Mouse (Mus musculus) erythroblast, embryonic 14.5 days (primary cell): ENCODE data around the gene Ppt2. TPM values are rescaled to one million over a fixed set of nuclear protein-coding genes. Genes with fewer than 3 reads are reported as not detected.

Source experiments
- H3K27me3 ChIP-seq: 2 replicates; pipeline ENCODE4 v1.6.1; 2012; ENCODE audit warnings: inconsistent platforms; ENCODE audit not compliant: control insufficient read depth
- H3K36me3 ChIP-seq: 2 replicates; pipeline ENCODE4 v1.6.1; 2012; ENCODE audit warnings: mild to moderate bottlenecking, inconsistent platforms; ENCODE audit not compliant: control insufficient read depth
- H3K4me1 ChIP-seq: 2 replicates; pipeline ENCODE4 v1.6.1; 2012; ENCODE audit warnings: inconsistent platforms; ENCODE audit not compliant: control insufficient read depth
- H3K4me3 ChIP-seq: replicated peaks from 2 replicates; pipeline ENCODE3; 2012; ENCODE audit warnings: moderate library complexity, mild to moderate bottlenecking, inconsistent platforms
- H3K9me3 ChIP-seq: 2 replicates; pipeline ENCODE4 v1.6.1; 2012; ENCODE audit warnings: low read length, inconsistent platforms, mixed read lengths; ENCODE audit not compliant: control insufficient read depth
- GATA1 ChIP-seq: IDR thresholded peaks from 2 replicates; pipeline ENCODE4 v1.6.1; 2012; ENCODE audit warnings: low read length, inconsistent platforms, mixed read lengths
- TAL1 ChIP-seq: IDR thresholded peaks from 3 replicates; pipeline ENCODE4 v1.6.1; 2012; ENCODE audit warnings: low read length, inconsistent platforms, mixed read lengths
- polyA plus RNA-seq: library from polyadenylated mRNA; stranded (reverse); fragments of >175 nt; gene quantifications from 2 replicates; pipeline ENCODE4 v1.2.3, GENCODE M21; 2012

The Ppt2 gene
- polyA plus RNA-seq, 1 experiment = 1.7 TPM

DNA sequence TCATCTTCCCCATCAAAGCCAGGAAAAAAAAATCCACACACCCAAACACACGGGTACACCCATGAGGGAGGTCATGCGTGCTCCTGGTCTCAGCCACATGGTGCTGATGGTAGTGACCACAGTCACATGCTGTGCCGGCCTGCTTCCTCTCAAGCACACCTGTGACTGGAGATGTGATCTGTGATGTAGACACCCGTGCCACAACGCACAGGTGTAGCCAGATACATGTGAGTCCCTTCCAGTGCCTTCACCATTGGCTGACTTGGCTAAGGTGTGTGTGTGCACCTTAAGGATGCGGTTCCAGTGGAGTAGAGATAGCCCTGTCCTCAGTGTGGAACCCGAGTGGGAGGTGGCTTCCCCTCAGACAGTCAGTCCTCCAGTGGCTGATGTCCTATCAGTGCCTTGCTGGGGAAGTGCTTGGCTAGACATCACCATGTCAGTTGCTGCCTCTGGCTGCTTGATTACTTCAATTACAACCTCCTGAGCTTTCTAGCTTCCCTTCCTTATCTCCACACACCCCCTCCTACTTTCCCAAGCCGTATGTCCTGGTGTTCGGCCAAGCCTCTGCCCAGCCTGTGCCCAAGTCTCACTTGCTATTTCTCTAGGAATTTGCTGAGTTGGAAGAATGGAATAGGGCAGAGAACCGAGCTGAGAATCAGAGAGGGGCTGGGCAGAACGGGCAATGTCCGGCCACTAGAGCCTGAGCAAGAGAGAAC is 31.0 kb upstream of the Ppt2 start:
- TF ChIP-seq TAL1 (0 out of 3 replicates have a peak, but pooled peaks have one; percentile 18), GATA1 (no peak)
- Histone ChIP-seq H3K9me3 (no peaks in the 10 kb centered on the region), H3K4me1 (peaks cover 10% of the 10 kb centered on the region), H3K36me3 (peaks cover 6% of the 10 kb centered on the region), H3K4me3 (no peak overlapping the region), H3K27me3 (peaks cover 58% of the 10 kb centered on the region)

- peaks cover 58% of the 10 kb centered on the region for H3K27me3 ChIP-seq
- no peaks in the 10 kb centered on the region for H3K9me3 ChIP-seq
- H3K4me3 ChIP-seq = no peak overlapping the region
- H3K4me1 ChIP-seq = peaks cover 10% of the 10 kb centered on the region
- H3K36me3 ChIP-seq = peaks cover 11% of the 10 kb centered on the region
- TF ChIP-seq TAL1 (no peak), GATA1 (no peak)
Observed at GRCm38 (mm10) chr17:34658591-34658990, 30.3 kb upstream of the Ppt2 start.

GRCm38 (mm10) chr17:34658145-34658544 is 29.8 kb upstream of the Ppt2 start:
- H3K36me3 ChIP-seq = peaks cover 16% of the 10 kb centered on the region
- TF ChIP-seq GATA1 (no peak), TAL1 (no peak)
- peaks cover 10% of the 10 kb centered on the region for H3K4me1 ChIP-seq

GRCm38 (mm10) chr17:34657271-34657670 is 29.0 kb upstream of the Ppt2 start:
- Histone ChIP-seq H3K27me3 (peaks cover 45% of the 10 kb centered on the region), H3K9me3 (no peaks in the 10 kb centered on the region), H3K4me1 (peaks cover 3% of the 10 kb centered on the region), H3K4me3 (no peak overlapping the region), H3K36me3 (peaks cover 24% of the 10 kb centered on the region)
- TF ChIP-seq TAL1 (no peak), GATA1 (no peak)

More at GRCm38 (mm10) chr17:34658145-34658544, 29.8 kb upstream of the Ppt2 start:
- Histone ChIP-seq H3K27me3 (peaks cover 54% of the 10 kb centered on the region), H3K4me3 (no peak overlapping the region), H3K9me3 (no peaks in the 10 kb centered on the region)

DNA sequence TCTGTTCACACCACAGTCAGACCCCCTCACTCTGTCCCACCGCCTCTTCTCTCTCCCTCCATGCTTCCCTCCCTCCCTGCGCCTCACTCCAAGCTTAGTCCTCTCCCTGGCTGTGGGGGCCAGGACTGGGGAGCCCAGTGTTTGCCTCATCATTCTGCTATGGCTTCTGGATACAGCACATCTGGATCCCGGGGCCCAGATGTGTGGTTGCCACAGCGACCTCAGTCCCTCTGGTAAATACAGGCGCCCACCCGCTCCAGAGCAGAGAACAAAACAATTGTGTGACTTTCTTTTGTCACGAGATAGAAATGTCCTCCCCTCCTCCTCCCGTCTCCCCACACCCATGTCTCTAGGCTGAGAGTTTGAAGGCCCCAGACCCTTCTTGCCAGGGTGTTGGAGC is 28.4 kb upstream of the Ppt2 start:
- Histone ChIP-seq H3K4me3 (no peak overlapping the region), H3K4me1 (peaks cover 3% of the 10 kb centered on the region), H3K27me3 (peaks cover 44% of the 10 kb centered on the region), H3K9me3 (no peaks in the 10 kb centered on the region), H3K36me3 (peaks cover 30% of the 10 kb centered on the region)
- TF ChIP-seq TAL1 (no peak), GATA1 (no peak)

GRCm38 (mm10) chr17:34655581-34655991 is 27.3 kb upstream of the Ppt2 start:
- Histone ChIP-seq H3K36me3 (peaks cover 41% of the 10 kb centered on the region), H3K4me3 (no peak overlapping the region), H3K27me3 (peaks cover 34% of the 10 kb centered on the region), H3K4me1 (no peaks in the 10 kb centered on the region), H3K9me3 (no peaks in the 10 kb centered on the region)
- TF ChIP-seq TAL1 = no peak
- TF ChIP-seq GATA1 = no peak

DNA sequence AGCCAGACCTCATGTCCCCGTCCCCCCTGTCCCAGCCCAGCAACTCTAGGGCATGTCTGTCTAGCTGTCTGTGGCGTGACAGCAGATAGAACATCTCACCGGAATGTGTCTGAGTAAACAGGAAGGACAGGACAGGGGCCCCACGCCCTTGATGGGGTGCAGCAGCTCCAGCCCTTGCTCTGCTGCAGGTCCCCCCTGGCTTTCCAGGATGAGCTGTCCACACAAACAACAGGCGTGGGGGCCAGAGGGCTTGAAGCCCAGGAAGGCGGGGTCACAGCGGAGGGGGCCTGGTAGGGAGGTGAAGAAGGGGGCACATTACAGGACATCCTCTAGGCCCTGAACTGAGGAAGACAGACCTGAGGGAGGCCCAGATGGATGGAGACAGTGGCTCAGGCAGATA is 26.9 kb upstream of the Ppt2 start:
- peaks cover 45% of the 10 kb centered on the region for H3K36me3 ChIP-seq
- H3K4me1 ChIP-seq = no peaks in the 10 kb centered on the region
- TF ChIP-seq GATA1 (no peak), TAL1 (no peak)
- H3K27me3 ChIP-seq = peaks cover 29% of the 10 kb centered on the region
- H3K9me3 ChIP-seq = no peaks in the 10 kb centered on the region
- no peak overlapping the region for H3K4me3 ChIP-seq

DNA sequence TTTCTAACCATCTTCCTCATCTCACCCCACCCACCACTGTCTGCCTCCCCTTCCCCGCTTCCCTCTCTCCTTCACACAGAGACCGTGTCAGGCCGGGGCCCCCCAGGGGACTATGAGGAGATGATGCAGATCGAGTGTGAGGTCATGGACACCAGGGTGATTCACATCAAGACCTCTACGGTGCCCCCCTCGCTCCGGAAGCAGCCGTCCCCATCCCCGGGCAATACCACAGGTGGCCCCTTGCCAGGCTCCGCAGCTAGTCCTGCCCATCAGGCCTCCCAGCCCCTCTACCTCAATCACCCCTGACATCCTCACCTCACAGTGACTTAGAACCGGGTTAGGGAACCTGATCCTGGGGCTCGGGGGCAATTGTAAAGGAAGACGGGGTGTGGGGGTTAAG is 26.1 kb upstream of the Ppt2 start:
- Histone ChIP-seq H3K4me3 (no peak overlapping the region), H3K36me3 (peaks cover 53% of the 10 kb centered on the region), H3K9me3 (no peaks in the 10 kb centered on the region), H3K4me1 (no peaks in the 10 kb centered on the region), H3K27me3 (peaks cover 22% of the 10 kb centered on the region)
- TF ChIP-seq TAL1 (no peak), GATA1 (no peak)

GRCm38 (mm10) chr17:34653746-34654285 is 25.5 kb upstream of the Ppt2 start:
- H3K4me1 ChIP-seq = no peaks in the 10 kb centered on the region; the same call in 1 of the 2 replicates
- TF ChIP-seq TAL1 = no peak
- no peak for TF ChIP-seq GATA1
- no peak overlapping the region for H3K4me3 ChIP-seq
- peaks cover 59% of the 10 kb centered on the region for H3K36me3 ChIP-seq
- H3K9me3 ChIP-seq = no peaks in the 10 kb centered on the region
- H3K27me3 ChIP-seq = peaks cover 16% of the 10 kb centered on the region
